Mouse (Mus musculus) liver, embryonic 12.5 days (tissue): ENCODE measurements at regions not wholly inside any gene's neighbourhood (a gene's known extent, or its start where the extent isn't known, plus 50 kb on each side); places are given as distances from the start of the nearest gene placed in this dataset.

Experiments used
- ATAC-seq: fragments of 200-750 bp; cut with Nextera tagmentation; 2 replicates; pipeline ENCODE4 v1.8.0; 2017; ENCODE audit warnings: moderate number of reproducible peaks, mild to moderate bottlenecking, moderate library complexity
- H3K27ac ChIP-seq: fragments of 300-500 bp; sonication (generic); 2 replicates; pipeline ENCODE4 v1.5.1; 2016; ENCODE audit warnings: mild to moderate bottlenecking
- H3K27me3 ChIP-seq: fragments of 300-500 bp; sonication (generic); replicated peaks from 2 replicates; pipeline ENCODE4 v1.6.1; 2016; ENCODE audit warnings: mild to moderate bottlenecking, moderate library complexity
- H3K36me3 ChIP-seq: fragments of 300-500 bp; sonication (generic); 2 replicates; pipeline ENCODE4 v1.6.1; 2016; ENCODE audit warnings: mild to moderate bottlenecking, moderate library complexity
- H3K4me1 ChIP-seq: fragments of 300-500 bp; sonication (generic); 2 replicates; pipeline ENCODE4 v1.6.1; 2016
- H3K4me2 ChIP-seq: fragments of 300-500 bp; sonication (generic); 2 replicates; pipeline ENCODE4 v1.6.1; 2016; ENCODE audit warnings: mild to moderate bottlenecking, moderate library complexity
- H3K4me3 ChIP-seq: fragments of 300-500 bp; sonication (generic); 2 replicates; pipeline ENCODE4 v1.5.1; 2016; ENCODE audit warnings: mild to moderate bottlenecking, moderate library complexity
- H3K9ac ChIP-seq: fragments of 300-500 bp; sonication (generic); 2 replicates; pipeline ENCODE4 v1.6.1; 2016; ENCODE audit warnings: mild to moderate bottlenecking, moderate library complexity
- H3K9me3 ChIP-seq: fragments of 300-500 bp; sonication (generic); replicated peaks from 2 replicates; pipeline ENCODE4 v1.6.1; 2016; ENCODE audit warnings: mild to moderate bottlenecking, moderate library complexity
- WGBS: fragments of 180-500 bp; shearing (Covaris S2); methylation state at CpG from one replicate; pipeline ENCODE4 v1.1.7; 2016; ENCODE audit not compliant: insufficient replicate concordance; 5-methylcytosine and 5-hydroxymethylcytosine counted together

- no peak overlapping the region for H3K9ac ChIP-seq
- no peak overlapping the region for H3K4me2 ChIP-seq
- H3K9me3 ChIP-seq, result no peaks in the 10 kb centered on the region
- H3K27ac ChIP-seq, result no peak overlapping the region
- H3K36me3 ChIP-seq, result no peaks in the 10 kb centered on the region
- H3K4me3 ChIP-seq, result no peak overlapping the region
- WGBS, result 65% methylated on average over 7 of the region's 7 CpGs
- no peaks in the 10 kb centered on the region for H3K4me1 ChIP-seq
- no peaks in the 10 kb centered on the region for H3K27me3 ChIP-seq
- no peak for ATAC-seq
Observed at GRCm38 (mm10) chr8:10779636-10780035, 228.6 kb downstream of the Irs2 start.

- H3K4me3 ChIP-seq, result no peak overlapping the region
- H3K36me3 ChIP-seq, result no peaks in the 10 kb centered on the region
- ATAC-seq, result no peak
- H3K4me1 ChIP-seq, result no peaks in the 10 kb centered on the region
- no peaks in the 10 kb centered on the region for H3K27me3 ChIP-seq
- no peak overlapping the region for H3K27ac ChIP-seq
- no peaks in the 10 kb centered on the region for H3K9me3 ChIP-seq
- 64% methylated on average over 8 of the region's 8 CpGs for WGBS
- no peak overlapping the region for H3K9ac ChIP-seq
- H3K4me2 ChIP-seq, result no peak overlapping the region
Observed at GRCm38 (mm10) chr8:10775202-10776010, 232.9 kb downstream of the Irs2 start.

- H3K4me1 ChIP-seq, result no peaks in the 10 kb centered on the region
- ATAC-seq, result no peak
- no peaks in the 10 kb centered on the region for H3K9me3 ChIP-seq
- H3K9ac ChIP-seq, result no peak overlapping the region
- WGBS, result 66% methylated on average over 3 of the region's 3 CpGs
- H3K4me2 ChIP-seq, result no peak overlapping the region
- H3K27ac ChIP-seq, result no peak overlapping the region
- no peaks in the 10 kb centered on the region for H3K36me3 ChIP-seq
- H3K27me3 ChIP-seq, result no peaks in the 10 kb centered on the region
- H3K4me3 ChIP-seq, result no peak overlapping the region
Observed at GRCm38 (mm10) chr8:10774778-10775177, 233.5 kb downstream of the Irs2 start.

GRCm38 (mm10) chr8:10768181-10768580, 240.1 kb downstream of the Irs2 start:
- H3K4me1 ChIP-seq, result no peaks in the 10 kb centered on the region
- H3K27me3 ChIP-seq, result 0 out of 2 replicates have a peak, but pooled peaks cover 4% of the 10 kb centered on the region
- no peaks in the 10 kb centered on the region for H3K36me3 ChIP-seq
- no peak overlapping the region for H3K4me2 ChIP-seq
- H3K9me3 ChIP-seq, result no peaks in the 10 kb centered on the region
- ATAC-seq, result no peak
- WGBS, result 67% methylated on average over 4 of the region's 4 CpGs
- no peak overlapping the region for H3K9ac ChIP-seq
- H3K4me3 ChIP-seq, result no peak overlapping the region
- H3K27ac ChIP-seq, result no peak overlapping the region

GRCm38 (mm10) chr8:10763907-10764306, 244.4 kb downstream of the Irs2 start:
- WGBS, result 38% methylated on average over 2 of the region's 2 CpGs
- Histone ChIP-seq H3K27me3 (peaks cover 15% of the 10 kb centered on the region; the same call in 1 of the 2 replicates), H3K4me1 (peaks cover 11% of the 10 kb centered on the region; the same call in 1 of the 2 replicates), H3K36me3 (no peaks in the 10 kb centered on the region), H3K4me2 (no peak overlapping the region), H3K27ac (no peak overlapping the region), H3K4me3 (no peak overlapping the region), H3K9me3 (no peaks in the 10 kb centered on the region), H3K9ac (no peak overlapping the region)
- no peak for ATAC-seq

GRCm38 (mm10) chr8:10761694-10762305, 246.5 kb downstream of the Irs2 start:
- H3K4me2 ChIP-seq, result no peak overlapping the region
- H3K4me1 ChIP-seq, result peaks cover 11% of the 10 kb centered on the region; the same call in 1 of the 2 replicates
- H3K27me3 ChIP-seq, result peaks cover 15% of the 10 kb centered on the region
- H3K27ac ChIP-seq, result no peak overlapping the region
- H3K4me3 ChIP-seq, result no peak overlapping the region
- no peaks in the 10 kb centered on the region for H3K9me3 ChIP-seq
- no peak for ATAC-seq
- H3K36me3 ChIP-seq, result no peaks in the 10 kb centered on the region
- 54% methylated on average over 11 of the region's 11 CpGs for WGBS
- no peak overlapping the region for H3K9ac ChIP-seq

GRCm38 (mm10) chr8:10760851-10761693, 247.2 kb downstream of the Irs2 start:
- Histone ChIP-seq H3K27me3 (peaks cover 15% of the 10 kb centered on the region), H3K4me2 (no peak overlapping the region), H3K36me3 (no peaks in the 10 kb centered on the region), H3K4me1 (peaks cover 11% of the 10 kb centered on the region; the same call in 1 of the 2 replicates), H3K4me3 (no peak overlapping the region), H3K9me3 (no peaks in the 10 kb centered on the region), H3K27ac (peak overlapping the region; percentile 36; the same call in 1 of the 2 replicates), H3K9ac (no peak overlapping the region)
- 0 out of 2 replicates have a peak, but pooled peaks have one; percentile 18 for ATAC-seq
- 33% methylated on average over 17 of the region's 17 CpGs for WGBS

GRCm38 (mm10) chr8:10760231-10760630, 248.0 kb downstream of the Irs2 start:
- WGBS, result 70% methylated on average over 6 of the region's 6 CpGs
- peaks cover 11% of the 10 kb centered on the region for H3K27me3 ChIP-seq

GRCm38 (mm10) chr8:10758151-10758550, 250.1 kb downstream of the Irs2 start:
- Histone ChIP-seq H3K9me3 (no peaks in the 10 kb centered on the region), H3K36me3 (no peaks in the 10 kb centered on the region), H3K4me1 (peaks cover 11% of the 10 kb centered on the region; the same call in 1 of the 2 replicates), H3K9ac (no peak overlapping the region), H3K27me3 (peaks cover 10% of the 10 kb centered on the region), H3K4me2 (no peak overlapping the region), H3K4me3 (no peak overlapping the region), H3K27ac (no peak overlapping the region)
- ATAC-seq, result no peak
- WGBS, result 63% methylated on average over 4 of the region's 4 CpGs

More at GRCm38 (mm10) chr8:10760231-10760630, 248.0 kb downstream of the Irs2 start:
- Histone ChIP-seq H3K4me2 (no peak overlapping the region), H3K9me3 (no peaks in the 10 kb centered on the region), H3K27ac (no peak overlapping the region), H3K36me3 (no peaks in the 10 kb centered on the region), H3K9ac (no peak overlapping the region), H3K4me1 (peaks cover 11% of the 10 kb centered on the region; the same call in 1 of the 2 replicates), H3K4me3 (no peak overlapping the region)
- ATAC-seq, result no peak

GRCm38 (mm10) chr8:10754986-10755308, 253.3 kb downstream of the Irs2 start:
- Histone ChIP-seq H3K27me3 (no peaks in the 10 kb centered on the region; the same call in 1 of the 2 replicates), H3K9ac (no peak overlapping the region), H3K9me3 (no peaks in the 10 kb centered on the region), H3K4me1 (no peaks in the 10 kb centered on the region), H3K4me2 (no peak overlapping the region), H3K36me3 (no peaks in the 10 kb centered on the region), H3K27ac (no peak overlapping the region), H3K4me3 (no peak overlapping the region)
- 73% methylated on average over 4 of the region's 4 CpGs for WGBS
- no peak for ATAC-seq

- H3K36me3 ChIP-seq, result no peaks in the 10 kb centered on the region
- H3K4me2 ChIP-seq, result no peak overlapping the region
- ATAC-seq, result no peak
- H3K9ac ChIP-seq, result no peak overlapping the region
- no peaks in the 10 kb centered on the region for H3K4me1 ChIP-seq
- WGBS, result 58% methylated on average over 13 of the region's 13 CpGs
- H3K4me3 ChIP-seq, result no peak overlapping the region
- H3K9me3 ChIP-seq, result no peaks in the 10 kb centered on the region
- no peaks in the 10 kb centered on the region; the same call in 1 of the 2 replicates for H3K27me3 ChIP-seq
- no peak overlapping the region for H3K27ac ChIP-seq
Observed at GRCm38 (mm10) chr8:10754232-10754985, 253.8 kb downstream of the Irs2 start.
